Mouse (Mus musculus): ENCODE data around the gene Ccdc189. TPM values are rescaled to one million over a fixed set of nuclear protein-coding genes. Genes with fewer than 3 reads are reported as not detected.

Ccdc189 gene
- polyA plus RNA-seq, 1 experiment, result 16.5 TPM

DNA sequence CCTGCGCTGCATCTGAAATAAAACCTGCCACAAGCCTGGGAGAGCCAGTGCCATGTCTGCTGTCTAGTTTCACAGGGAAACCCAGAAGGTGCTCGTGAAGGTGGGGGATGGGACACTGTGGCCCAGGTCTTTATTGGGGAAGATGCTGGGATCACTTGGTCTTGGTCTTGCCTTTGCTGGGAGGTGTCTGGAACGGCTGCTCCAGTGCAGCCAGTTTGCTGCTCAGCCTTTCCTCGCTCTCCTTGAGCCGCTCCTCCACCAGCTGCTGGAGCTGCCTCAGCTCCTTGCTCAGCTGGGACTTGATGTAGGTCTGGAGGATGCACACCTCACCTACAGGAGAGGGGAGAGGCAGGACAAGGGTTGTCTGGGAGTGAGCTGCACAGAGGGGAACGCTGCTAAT, 5.1 kb downstream of the Ccdc189 start:
- 95% methylated on average over 6 of the region's 6 CpGs for WGBS
- TF ChIP-seq POLR2A (IDR thresholded peaks at IDR 0.05; ENCODE audit: borderline replicate concordance, extremely low read depth, low read depth, low read length) (no peak), CTCF (IDR thresholded peaks at IDR 0.05; ENCODE audit: insufficient read depth, low read length) (no peak)
- Histone ChIP-seq H3K4me3 (replicated peaks; ENCODE audit: extremely low read depth, low read depth, low read length) (no peak overlapping the region), H3K4me1 (ENCODE audit: control insufficient read depth, insufficient read depth, low read length) (no peaks in the 10 kb centered on the region; the same call in 1 of the 2 replicates)
- DNase-seq, result no peak

GRCm38 (mm10) chr7:127574115-127574514, 14.3 kb downstream of the Ccdc189 start:
- 11% methylated on average over 7 of the region's 7 CpGs for WGBS
- Histone ChIP-seq H3K4me1 (ENCODE audit: control insufficient read depth, insufficient read depth, low read length) (peaks cover 8% of the 10 kb centered on the region; the same call in 1 of the 2 replicates), H3K4me3 (replicated peaks; ENCODE audit: extremely low read depth, low read depth, low read length) (peak overlapping the region; percentile 90)
- no peak for TF ChIP-seq POLR2A (IDR thresholded peaks at IDR 0.05; ENCODE audit: borderline replicate concordance, extremely low read depth, low read depth, low read length)
- no peak for TF ChIP-seq CTCF (IDR thresholded peaks at IDR 0.05; ENCODE audit: insufficient read depth, low read length)
- DNase-seq, result no peak

GRCm38 (mm10) chr7:127573503-127574008, 14.8 kb downstream of the Ccdc189 start:
- peak overlapping the region; percentile 90 for H3K4me3 ChIP-seq (replicated peaks; ENCODE audit: extremely low read depth, low read depth, low read length)
- TF ChIP-seq CTCF (IDR thresholded peaks at IDR 0.05; ENCODE audit: insufficient read depth, low read length), result no peak
- no peak for TF ChIP-seq POLR2A (IDR thresholded peaks at IDR 0.05; ENCODE audit: borderline replicate concordance, extremely low read depth, low read depth, low read length)
- peak; percentile 33 for DNase-seq
- 2% methylated on average over 28 of the region's 28 CpGs for WGBS
- H3K4me1 ChIP-seq (ENCODE audit: control insufficient read depth, insufficient read depth, low read length), result peaks cover 8% of the 10 kb centered on the region; the same call in 1 of the 2 replicates

DNA sequence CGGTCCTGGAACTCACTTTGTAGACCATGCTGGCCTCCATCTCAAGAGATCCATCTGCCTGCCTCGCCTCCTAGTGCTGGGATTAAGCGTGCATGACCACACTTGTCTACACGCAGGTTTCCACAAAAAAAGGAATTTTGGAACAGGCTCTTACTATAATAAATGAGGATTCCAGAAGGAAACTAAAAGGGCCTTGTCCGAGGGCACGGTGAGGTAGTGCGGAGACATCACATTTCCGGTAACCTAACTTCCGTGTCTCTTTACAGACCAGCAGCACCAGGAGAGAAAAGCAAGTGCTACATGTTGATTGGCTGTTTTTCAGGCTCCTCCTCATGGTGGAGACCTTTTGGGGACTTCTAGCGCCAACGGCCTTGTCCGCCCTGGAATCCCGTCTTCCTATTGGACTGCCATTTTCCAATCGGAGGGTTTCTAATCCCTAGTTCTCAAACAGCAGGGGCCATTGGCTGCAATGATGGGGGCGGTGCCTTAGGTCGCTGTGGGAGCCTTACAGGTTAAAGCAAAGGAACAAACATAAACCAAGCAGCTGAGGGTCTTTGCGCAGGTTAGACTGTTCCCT, 15.4 kb downstream of the Ccdc189 start, which contains the start of gene Phkg2:
TSS of gene Phkg2 (plus strand) at position 446 of the 577 bp plus-strand sequence.
- WGBS, result 0% methylated on average over 17 of the region's 17 CpGs
- TF ChIP-seq CTCF (IDR thresholded peaks at IDR 0.05; ENCODE audit: insufficient read depth, low read length) (no peak), POLR2A (IDR thresholded peaks at IDR 0.05; ENCODE audit: borderline replicate concordance, extremely low read depth, low read depth, low read length) (peak; percentile 78; the same call in 1 of the 2 replicates)

DNA sequence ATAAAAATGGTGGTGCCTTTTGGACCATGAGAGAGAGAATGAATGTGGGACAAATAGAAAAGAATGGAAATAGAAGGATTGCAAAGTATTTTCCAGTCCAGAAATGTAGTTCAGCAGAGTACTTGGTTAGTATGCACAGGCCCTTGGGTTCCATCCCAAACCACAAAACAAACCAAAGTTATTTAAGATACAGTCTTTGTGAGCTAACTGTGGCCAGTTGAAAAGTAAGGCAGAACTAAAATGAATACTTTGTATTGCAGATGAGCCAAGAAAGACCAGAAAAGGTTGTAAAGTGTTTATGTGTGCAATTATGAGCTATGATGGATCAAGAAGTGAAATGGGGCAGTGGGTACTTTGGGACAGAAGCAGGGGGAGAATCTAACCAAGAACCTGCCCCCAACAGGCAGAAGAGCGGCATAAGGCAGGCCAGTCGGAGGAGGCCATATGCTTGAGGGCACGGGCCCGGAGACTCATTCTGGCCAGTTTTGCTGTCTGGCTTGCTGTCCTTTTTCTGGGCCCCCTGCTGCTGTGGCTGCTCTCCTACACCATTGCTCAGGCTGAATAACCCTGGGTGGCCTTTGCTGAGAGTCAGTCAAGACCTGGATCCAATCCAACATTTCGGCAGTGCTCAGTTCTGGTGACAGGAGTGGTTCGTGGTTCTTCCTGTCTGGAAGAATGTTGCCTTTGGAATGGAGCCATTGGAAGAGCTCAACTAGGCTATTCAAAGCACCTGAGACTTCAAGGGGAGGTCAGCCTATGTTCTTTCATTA, 23.8 kb downstream of the Ccdc189 start:
- TF ChIP-seq POLR2A (IDR thresholded peaks at IDR 0.05; ENCODE audit: borderline replicate concordance, extremely low read depth, low read depth, low read length) (no peak), CTCF (IDR thresholded peaks at IDR 0.05; ENCODE audit: insufficient read depth, low read length) (no peak)
- no peak overlapping the region for H3K4me3 ChIP-seq (replicated peaks; ENCODE audit: extremely low read depth, low read depth, low read length)
- peaks cover 5% of the 10 kb centered on the region; the same call in 1 of the 2 replicates for H3K4me1 ChIP-seq (ENCODE audit: control insufficient read depth, insufficient read depth, low read length)
- DNase-seq, result no peak
- 58% methylated on average over 6 of the region's 6 CpGs for WGBS

More for the DNA sequence above, 15.4 kb downstream of the Ccdc189 start, which contains the start of gene Phkg2:
- DNase-seq, result peak; percentile 81
- Histone ChIP-seq H3K4me1 (ENCODE audit: control insufficient read depth, insufficient read depth, low read length) (peaks cover 8% of the 10 kb centered on the region; the same call in 1 of the 2 replicates), H3K4me3 (replicated peaks; ENCODE audit: extremely low read depth, low read depth, low read length) (peak within 1 kb of the TSS; percentile 90)

- Histone ChIP-seq H3K4me3 (replicated peaks; ENCODE audit: extremely low read depth, low read depth, low read length) (no peak within 1 kb of the TSS), H3K4me1 (ENCODE audit: control insufficient read depth, insufficient read depth, low read length) (peaks cover 5% of the 10 kb centered on the region; the same call in 1 of the 2 replicates)
- TF ChIP-seq CTCF (IDR thresholded peaks at IDR 0.05; ENCODE audit: insufficient read depth, low read length), result no peak
- no peak for TF ChIP-seq POLR2A (IDR thresholded peaks at IDR 0.05; ENCODE audit: borderline replicate concordance, extremely low read depth, low read depth, low read length)
- no peak for DNase-seq
- 74% methylated on average over 5 of the region's 5 CpGs for WGBS
Measured at GRCm38 (mm10) chr7:127561340-127561858, 27.0 kb downstream of the Ccdc189 start, which contains the start of gene Tmem265. TSS of gene Tmem265 (plus strand) at chr7:127561390.

DNA sequence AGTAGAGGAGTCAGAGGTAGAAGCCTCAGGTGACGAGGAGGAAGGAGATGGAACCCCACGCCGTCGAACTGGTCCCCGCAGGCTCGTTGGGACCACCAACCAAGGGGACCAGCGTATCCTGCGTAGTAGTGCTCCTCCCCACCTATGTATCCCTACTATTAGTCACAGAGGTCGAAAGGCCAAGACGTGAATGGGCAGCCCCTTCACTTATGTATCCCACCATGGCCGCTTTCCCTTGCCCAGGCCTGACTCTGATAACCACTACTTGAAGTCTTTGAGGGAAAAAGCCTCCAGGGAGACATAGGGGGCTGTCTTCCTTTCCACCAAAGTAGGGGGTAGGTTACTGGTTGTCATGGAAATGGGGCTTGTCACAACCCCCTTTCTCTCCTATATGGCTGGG, 27.8 kb downstream of the Ccdc189 start:
- 96% methylated on average over 11 of the region's 11 CpGs for WGBS
- DNase-seq, result no peak
- Histone ChIP-seq H3K4me1 (ENCODE audit: control insufficient read depth, insufficient read depth, low read length) (peaks cover 5% of the 10 kb centered on the region; the same call in 1 of the 2 replicates), H3K4me3 (replicated peaks; ENCODE audit: extremely low read depth, low read depth, low read length) (no peak overlapping the region)
- TF ChIP-seq CTCF (IDR thresholded peaks at IDR 0.05; ENCODE audit: insufficient read depth, low read length), result no peak
- no peak for TF ChIP-seq POLR2A (IDR thresholded peaks at IDR 0.05; ENCODE audit: borderline replicate concordance, extremely low read depth, low read depth, low read length)

DNA sequence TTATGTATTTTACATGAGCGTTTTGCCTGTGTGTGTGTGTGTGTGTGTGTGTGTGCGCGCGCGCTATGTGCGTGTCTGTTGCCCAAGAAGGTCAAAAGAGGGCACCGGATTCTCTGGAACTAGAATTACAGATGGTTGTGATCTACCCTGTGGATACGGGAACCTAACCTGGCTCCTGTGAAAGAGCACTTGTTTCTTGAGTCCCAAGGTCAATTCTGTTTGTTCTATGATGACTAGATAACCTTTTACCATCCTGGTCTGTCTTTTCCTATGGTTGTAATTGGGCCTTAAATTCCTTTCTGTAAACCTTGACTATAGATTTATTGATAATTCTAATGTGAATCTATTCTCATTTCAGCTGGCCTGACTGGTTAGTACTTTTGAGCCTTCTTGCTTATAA, 36.8 kb downstream of the Ccdc189 start:
- no peaks in the 10 kb centered on the region for H3K4me1 ChIP-seq (ENCODE audit: control insufficient read depth, insufficient read depth, low read length)
- no peak for DNase-seq
- TF ChIP-seq POLR2A (IDR thresholded peaks at IDR 0.05; ENCODE audit: borderline replicate concordance, extremely low read depth, low read depth, low read length), result no peak
- no peak for TF ChIP-seq CTCF (IDR thresholded peaks at IDR 0.05; ENCODE audit: insufficient read depth, low read length)
- WGBS, result 95% methylated on average over 8 of the region's 8 CpGs
- no peak overlapping the region for H3K4me3 ChIP-seq (replicated peaks; ENCODE audit: extremely low read depth, low read depth, low read length)

GRCm38 (mm10) chr7:127549116-127549835, 39.1 kb downstream of the Ccdc189 start:
- WGBS, result 82% methylated on average over 15 of the region's 15 CpGs
- TF ChIP-seq CTCF (IDR thresholded peaks at IDR 0.05; ENCODE audit: insufficient read depth, low read length), result no peak
- no peaks in the 10 kb centered on the region for H3K4me1 ChIP-seq (ENCODE audit: control insufficient read depth, insufficient read depth, low read length)
- no peak for DNase-seq
- no peak overlapping the region for H3K4me3 ChIP-seq (replicated peaks; ENCODE audit: extremely low read depth, low read depth, low read length)
